ENCODE assay signal across 35 mouse cellular contexts in the genomic region with DNA sequence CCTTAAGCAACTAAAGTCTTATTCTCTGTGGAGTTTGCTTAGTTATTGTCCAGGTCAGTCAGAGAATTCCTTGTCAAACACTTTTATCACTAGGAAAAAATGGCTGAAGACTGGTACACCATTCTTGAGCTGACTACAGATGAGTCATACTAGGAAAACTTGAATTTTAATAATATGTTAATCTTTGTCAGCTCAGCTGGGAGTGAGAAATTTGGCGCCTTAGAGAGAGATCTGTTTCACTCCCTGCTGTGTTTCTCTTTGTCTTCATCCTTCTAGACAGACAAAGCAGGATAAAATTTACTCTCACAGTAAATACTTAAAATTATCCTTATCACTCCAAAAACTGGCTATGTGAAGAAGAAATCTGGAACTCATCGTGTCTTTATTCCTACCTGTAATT. TPM values are rescaled to one million over a fixed set of nuclear protein-coding genes. Genes with fewer than 3 reads are reported as not detected.
A peak's percentile ranks its signal among the peaks of the same experiment; 100 is the strongest.
DNase-seq lines count a peak whose midpoint lies in the region; ATAC-seq and TF ChIP-seq lines count a peak whose summit lies in the region.
"Had no signal": no experiment of that assay in that cellular context is flagged by ENCODE, and none has a peak within 500 bp of the region (broad histone marks: within the 10 kb centered on the region; RNA-seq: fewer than 3 reads in every experiment).

No protein-coding gene starts in this region.

- no peaks in the 10 kb centered on the region for H3K36me3 ChIP-seq in hindbrain, embryonic 10.5 days
- H3K36me3 ChIP-seq in hindbrain, embryonic 12.5 days: no peaks in the 10 kb centered on the region
- H3K36me3 ChIP-seq in forebrain, embryonic 13.5 days (ENCODE audit: poor library complexity, severe bottlenecking): no peaks in the 10 kb centered on the region
- no peaks in the 10 kb centered on the region for H3K36me3 ChIP-seq in midbrain, embryonic 13.5 days
- H3K36me3 ChIP-seq: G1E; heart, embryonic 15.5 days; limb, embryonic 12.5 days had no signal

- no peak for TF ChIP-seq CTCF in brain, embryonic 14.5 days (IDR thresholded peaks at IDR 0.05; ENCODE audit: borderline replicate concordance, extremely low read depth, insufficient read depth, insufficient read length)

- no peak for DNase-seq in hindbrain, embryonic 10.5 days (ENCODE audit: low spot score)
- DNase-seq in brain, embryonic 14.5 days (ENCODE audit: low read depth): peak; percentile 73
- no peak for DNase-seq in lung, postnatal 14 days
- no peak for DNase-seq in kidney, adult 8-10 months
- DNase-seq: B cell, adult 2 months; cerebellum, adult 8-10 months; gastrocnemius, adult 2 months; heart, postnatal 36 days; kidney, adult 18-20 months; kidney, postnatal 25 days; lung, adult 18-20 months; lung, postnatal 10 days; thymus, postnatal 14 days had no signal

- peak overlapping the region; percentile 23; the same call in 1 of the 2 replicates for H3K27ac ChIP-seq in hindbrain, embryonic 10.5 days
- H3K27ac ChIP-seq in hindbrain, embryonic 12.5 days: no peak overlapping the region
- no peak overlapping the region for H3K27ac ChIP-seq in forebrain, embryonic 13.5 days
- H3K27ac ChIP-seq in midbrain, embryonic 13.5 days: no peak overlapping the region
- H3K27ac ChIP-seq: gastrocnemius, adult 2 months; heart, embryonic 15.5 days; limb, embryonic 12.5 days had no signal

- H3K27me3 ChIP-seq in hindbrain, embryonic 10.5 days (ENCODE audit: insufficient read depth, poor library complexity, severe bottlenecking): no peaks in the 10 kb centered on the region
- H3K27me3 ChIP-seq in hindbrain, embryonic 12.5 days: no peaks in the 10 kb centered on the region
- H3K27me3 ChIP-seq in forebrain, embryonic 13.5 days: no peaks in the 10 kb centered on the region
- H3K27me3 ChIP-seq in midbrain, embryonic 13.5 days: no peaks in the 10 kb centered on the region
- H3K27me3 ChIP-seq: CH12.LX; heart, embryonic 15.5 days; limb, embryonic 12.5 days; megakaryocyte, embryonic 14.5 days had no signal

- no peak overlapping the region for H3K4me2 ChIP-seq in hindbrain, embryonic 12.5 days (replicated peaks)
- no peak overlapping the region for H3K4me2 ChIP-seq in forebrain, embryonic 13.5 days
- no peak overlapping the region for H3K4me2 ChIP-seq in midbrain, embryonic 13.5 days (replicated peaks)
- H3K4me2 ChIP-seq: heart, embryonic 15.5 days; limb, embryonic 12.5 days; liver, embryonic 11.5 days had no signal

- ATAC-seq in hindbrain, embryonic 12.5 days (ENCODE audit: low FRiP score): no peak
- peak; percentile 87 for ATAC-seq in forebrain, embryonic 13.5 days
- peak; percentile 50; the same call in 1 of the 2 replicates for ATAC-seq in midbrain, embryonic 13.5 days
- ATAC-seq in megakaryocyte progenitor cell, adult 5-6 weeks (replicated peaks; ENCODE audit: poor library complexity): no peak
- ATAC-seq: inflammation-experienced regulatory T-cells, adult 6 months; Patski had no signal

- no peak overlapping the region for H3K4me3 ChIP-seq in hindbrain, embryonic 10.5 days
- H3K4me3 ChIP-seq in hindbrain, embryonic 12.5 days: no peak overlapping the region
- H3K4me3 ChIP-seq in forebrain, embryonic 13.5 days: no peak overlapping the region
- no peak overlapping the region for H3K4me3 ChIP-seq in midbrain, embryonic 13.5 days (replicated peaks)
- H3K4me3 ChIP-seq: gastrocnemius, adult 2 months; heart, embryonic 15.5 days; limb, embryonic 12.5 days; megakaryocyte, embryonic 14.5 days; myocyte had no signal

- TF ChIP-seq POLR2A in brain, embryonic 14.5 days (IDR thresholded peaks at IDR 0.05; ENCODE audit: borderline replicate concordance, extremely low read depth, insufficient read depth, insufficient read length, poor library complexity, severe bottlenecking): no peak

- H3K4me1 ChIP-seq in hindbrain, embryonic 10.5 days (replicated peaks): 0 out of 2 replicates have a peak, but pooled peaks cover 4% of the 10 kb centered on the region
- no peaks in the 10 kb centered on the region for H3K4me1 ChIP-seq in hindbrain, embryonic 12.5 days
- H3K4me1 ChIP-seq in forebrain, embryonic 13.5 days: 0 out of 2 replicates have a peak, but pooled peaks cover 3% of the 10 kb centered on the region
- H3K4me1 ChIP-seq in midbrain, embryonic 13.5 days (replicated peaks): peaks cover 6% of the 10 kb centered on the region; the same call in 1 of the 2 replicates
- H3K4me1 ChIP-seq: heart, embryonic 15.5 days; limb, embryonic 12.5 days; megakaryocyte, embryonic 14.5 days had no signal

- 46% methylated on average over 2 of the region's 2 CpGs for WGBS in hindbrain, embryonic 10.5 days
- WGBS in hindbrain, embryonic 12.5 days: 43% methylated on average over 2 of the region's 2 CpGs
- WGBS in forebrain, embryonic 13.5 days: 30% methylated on average over 2 of the region's 2 CpGs
- WGBS in midbrain, embryonic 13.5 days: 24% methylated on average over 2 of the region's 2 CpGs

- H3K9me3 ChIP-seq in hindbrain, embryonic 10.5 days: no peaks in the 10 kb centered on the region
- H3K9me3 ChIP-seq in hindbrain, embryonic 12.5 days (replicated peaks): no peaks in the 10 kb centered on the region
- H3K9me3 ChIP-seq in forebrain, embryonic 13.5 days (replicated peaks): no peaks in the 10 kb centered on the region
- no peaks in the 10 kb centered on the region for H3K9me3 ChIP-seq in midbrain, embryonic 13.5 days
- H3K9me3 ChIP-seq: heart, embryonic 15.5 days; limb, embryonic 12.5 days had no signal

- no peak overlapping the region for H3K9ac ChIP-seq in hindbrain, embryonic 12.5 days
- no peak overlapping the region for H3K9ac ChIP-seq in forebrain, embryonic 13.5 days
- no peak overlapping the region for H3K9ac ChIP-seq in midbrain, embryonic 13.5 days (replicated peaks)
- H3K9ac ChIP-seq: heart, embryonic 15.5 days; limb, embryonic 12.5 days had no signal

RNA-seq across cellular contexts. Expression of gene Krtap27-1, which starts 9.8 kb away (rescaled TPM):
- polyA plus RNA-seq in hindbrain, embryonic 10.5 days (2016; fragmentation: Nextera tagmentation; extraction: Ambion mirVana): not detected in 2 replicates
- polyA plus RNA-seq in hindbrain, embryonic 12.5 days (2016; fragmentation: Nextera tagmentation; extraction: Ambion mirVana): not detected in 2 replicates
- polyA plus RNA-seq in brain, embryonic 14.5 days (2012; rRNA removed): not detected in 2 replicates
- polyA plus RNA-seq in forebrain, embryonic 13.5 days (2015; fragmentation: Nextera tagmentation; extraction: Ambion mirVana): not detected in 2 replicates
- not detected in 2 replicates for polyA plus RNA-seq in midbrain, embryonic 13.5 days (2015; fragmentation: Nextera tagmentation; extraction: Ambion mirVana)
- not detected in 2 replicates for total RNA-seq in megakaryocyte progenitor cell, adult 5-6 weeks (2015)
- not detected in 2 replicates for total RNA-seq in megakaryocyte progenitor cell, adult 5-6 weeks (2017)
- total RNA-seq: adrenal gland, adult 18-20 months; adrenal gland, postnatal 4 days; CH12.LX; common myeloid progenitor, adult 5-6 weeks; G1E; gastrocnemius, adult 2 months; heart, postnatal 36 days; layer of hippocampus, adult 8-10 months; left cerebral cortex, postnatal 14 days had no signal
- polyA plus RNA-seq: embryonic facial prominence, embryonic 11.5 days; G1E; gonadal fat pad, adult 2 months; heart, embryonic 15.5 days; inflammation-experienced regulatory T-cells, adult 6 months; limb, embryonic 12.5 days; liver, embryonic 11.5 days; myocyte; neural tube, embryonic 14.5 days; Patski; spleen, adult 2 months had no signal

RNA-seq across cellular contexts. Expression of gene 2310061N02Rik, which starts 26.5 kb away (rescaled TPM):
- not detected in 2 replicates for polyA plus RNA-seq in hindbrain, embryonic 10.5 days (2016; fragmentation: Nextera tagmentation; extraction: Ambion mirVana)
- polyA plus RNA-seq in hindbrain, embryonic 12.5 days (2016; fragmentation: Nextera tagmentation; extraction: Ambion mirVana): not detected in 2 replicates
- polyA plus RNA-seq in brain, embryonic 14.5 days (2012; rRNA removed): not detected in 2 replicates
- not detected in 2 replicates for polyA plus RNA-seq in forebrain, embryonic 13.5 days (2015; fragmentation: Nextera tagmentation; extraction: Ambion mirVana)
- polyA plus RNA-seq in midbrain, embryonic 13.5 days (2015; fragmentation: Nextera tagmentation; extraction: Ambion mirVana): not detected in 2 replicates
- total RNA-seq in megakaryocyte progenitor cell, adult 5-6 weeks (2015): not detected in 2 replicates
- total RNA-seq in megakaryocyte progenitor cell, adult 5-6 weeks (2017): not detected in 2 replicates
- total RNA-seq: adrenal gland, adult 18-20 months; adrenal gland, postnatal 4 days; CH12.LX; common myeloid progenitor, adult 5-6 weeks; G1E; gastrocnemius, adult 2 months; heart, postnatal 36 days; layer of hippocampus, adult 8-10 months; left cerebral cortex, postnatal 14 days had no signal
- polyA plus RNA-seq: embryonic facial prominence, embryonic 11.5 days; G1E; gonadal fat pad, adult 2 months; heart, embryonic 15.5 days; inflammation-experienced regulatory T-cells, adult 6 months; limb, embryonic 12.5 days; liver, embryonic 11.5 days; myocyte; neural tube, embryonic 14.5 days; Patski; spleen, adult 2 months had no signal

RNA-seq across cellular contexts. Expression of gene Krtap26-1, which starts 33.7 kb away (rescaled TPM):
- polyA plus RNA-seq in hindbrain, embryonic 10.5 days (2016; fragmentation: Nextera tagmentation; extraction: Ambion mirVana): not detected in 2 replicates
- not detected in 2 replicates for polyA plus RNA-seq in hindbrain, embryonic 12.5 days (2016; fragmentation: Nextera tagmentation; extraction: Ambion mirVana)
- not detected in 2 replicates for polyA plus RNA-seq in brain, embryonic 14.5 days (2012; rRNA removed)
- not detected in 2 replicates for polyA plus RNA-seq in forebrain, embryonic 13.5 days (2015; fragmentation: Nextera tagmentation; extraction: Ambion mirVana)
- not detected in 2 replicates for polyA plus RNA-seq in midbrain, embryonic 13.5 days (2015; fragmentation: Nextera tagmentation; extraction: Ambion mirVana)
- not detected in 2 replicates for total RNA-seq in megakaryocyte progenitor cell, adult 5-6 weeks (2015)
- total RNA-seq in megakaryocyte progenitor cell, adult 5-6 weeks (2017): not detected in 2 replicates
- total RNA-seq: adrenal gland, adult 18-20 months; adrenal gland, postnatal 4 days; CH12.LX; common myeloid progenitor, adult 5-6 weeks; G1E; gastrocnemius, adult 2 months; heart, postnatal 36 days; layer of hippocampus, adult 8-10 months; left cerebral cortex, postnatal 14 days had no signal
- polyA plus RNA-seq: embryonic facial prominence, embryonic 11.5 days; G1E; gonadal fat pad, adult 2 months; heart, embryonic 15.5 days; inflammation-experienced regulatory T-cells, adult 6 months; limb, embryonic 12.5 days; liver, embryonic 11.5 days; myocyte; neural tube, embryonic 14.5 days; Patski; spleen, adult 2 months had no signal

RNA-seq across cellular contexts. Expression of gene Krtap13-1, which starts 47.4 kb away (rescaled TPM):
- polyA plus RNA-seq in hindbrain, embryonic 10.5 days (2016; fragmentation: Nextera tagmentation; extraction: Ambion mirVana): not detected in 2 replicates
- not detected in 2 replicates for polyA plus RNA-seq in hindbrain, embryonic 12.5 days (2016; fragmentation: Nextera tagmentation; extraction: Ambion mirVana)
- polyA plus RNA-seq in brain, embryonic 14.5 days (2012; rRNA removed): not detected in 2 replicates
- not detected in 2 replicates for polyA plus RNA-seq in forebrain, embryonic 13.5 days (2015; fragmentation: Nextera tagmentation; extraction: Ambion mirVana)
- not detected in 2 replicates for polyA plus RNA-seq in midbrain, embryonic 13.5 days (2015; fragmentation: Nextera tagmentation; extraction: Ambion mirVana)
- not detected in 2 replicates for total RNA-seq in megakaryocyte progenitor cell, adult 5-6 weeks (2015)
- total RNA-seq in megakaryocyte progenitor cell, adult 5-6 weeks (2017): not detected in 2 replicates
- total RNA-seq: adrenal gland, adult 18-20 months; adrenal gland, postnatal 4 days; CH12.LX; common myeloid progenitor, adult 5-6 weeks; gastrocnemius, adult 2 months; heart, postnatal 36 days; layer of hippocampus, adult 8-10 months; left cerebral cortex, postnatal 14 days had no signal
- polyA plus RNA-seq: embryonic facial prominence, embryonic 11.5 days; G1E; gonadal fat pad, adult 2 months; heart, embryonic 15.5 days; inflammation-experienced regulatory T-cells, adult 6 months; limb, embryonic 12.5 days; liver, embryonic 11.5 days; myocyte; neural tube, embryonic 14.5 days; Patski; spleen, adult 2 months had no signal

RNA-seq across cellular contexts. Expression of gene 2310079G19Rik, which starts 53.8 kb away (rescaled TPM):
- not detected in 2 replicates for polyA plus RNA-seq in hindbrain, embryonic 10.5 days (2016; fragmentation: Nextera tagmentation; extraction: Ambion mirVana)
- not detected in 2 replicates for polyA plus RNA-seq in hindbrain, embryonic 12.5 days (2016; fragmentation: Nextera tagmentation; extraction: Ambion mirVana)
- not detected in 2 replicates for polyA plus RNA-seq in brain, embryonic 14.5 days (2012; rRNA removed)
- polyA plus RNA-seq in forebrain, embryonic 13.5 days (2015; fragmentation: Nextera tagmentation; extraction: Ambion mirVana): not detected in 2 replicates
- not detected in 2 replicates for polyA plus RNA-seq in midbrain, embryonic 13.5 days (2015; fragmentation: Nextera tagmentation; extraction: Ambion mirVana)
- total RNA-seq in megakaryocyte progenitor cell, adult 5-6 weeks (2015): not detected in 2 replicates
- not detected in 2 replicates for total RNA-seq in megakaryocyte progenitor cell, adult 5-6 weeks (2017)
- total RNA-seq: adrenal gland, adult 18-20 months; adrenal gland, postnatal 4 days; CH12.LX; common myeloid progenitor, adult 5-6 weeks; gastrocnemius, adult 2 months; heart, postnatal 36 days; layer of hippocampus, adult 8-10 months; left cerebral cortex, postnatal 14 days had no signal
- polyA plus RNA-seq: embryonic facial prominence, embryonic 11.5 days; G1E; gonadal fat pad, adult 2 months; heart, embryonic 15.5 days; inflammation-experienced regulatory T-cells, adult 6 months; limb, embryonic 12.5 days; liver, embryonic 11.5 days; myocyte; neural tube, embryonic 14.5 days; Patski; spleen, adult 2 months had no signal

Comparison
In these comparisons a context has a peak if more than half of its experiments do, and no peak if none do; other contexts are left out.
1. ATAC-seq: peak in forebrain, embryonic 13.5 days (single experiment) and midbrain, embryonic 13.5 days (single experiment); none in hindbrain, embryonic 12.5 days (single experiment) and megakaryocyte progenitor cell, adult 5-6 weeks (single experiment).